Comparison of ENCODE assay signal across 29 mouse cellular contexts in genomic region chr6:51110596-51110995, GRCm38 (mm10).
"Had no signal": no experiment of that assay in that cellular context is flagged by ENCODE, and none has a peak within 500 bp of the region (broad histone marks: within the 10 kb centered on the region; RNA-seq: fewer than 3 reads in every experiment).

No protein-coding gene starts in this region.

- H3K27ac ChIP-seq: heart, embryonic 13.5 days; heart, embryonic 15.5 days; hindbrain, embryonic 10.5 days; hindbrain, embryonic 12.5 days; hindbrain, embryonic 13.5 days; hindbrain, embryonic 14.5 days; hindbrain, embryonic 15.5 days; hindbrain, postnatal 0 days; intestine, embryonic 15.5 days; kidney, embryonic 15.5 days; kidney, postnatal 0 days; layer of hippocampus, adult 2 months; left cerebral cortex, adult 2 months had no signal

- H3K4me3 ChIP-seq: heart, embryonic 12.5 days; heart, embryonic 13.5 days; heart, embryonic 15.5 days; hindbrain, embryonic 10.5 days; hindbrain, embryonic 12.5 days; hindbrain, embryonic 13.5 days; hindbrain, embryonic 15.5 days; intestine, embryonic 15.5 days; kidney, embryonic 15.5 days; layer of hippocampus, adult 2 months; left cerebral cortex, adult 2 months had no signal

- H3K27me3 ChIP-seq: heart, embryonic 12.5 days; heart, embryonic 13.5 days; heart, embryonic 15.5 days; hindbrain, embryonic 12.5 days; hindbrain, embryonic 13.5 days; hindbrain, embryonic 15.5 days; intestine, embryonic 15.5 days; kidney, embryonic 15.5 days had no signal

- H3K9ac ChIP-seq: heart, embryonic 12.5 days; heart, embryonic 13.5 days; heart, embryonic 15.5 days; hindbrain, embryonic 12.5 days; hindbrain, embryonic 13.5 days; hindbrain, embryonic 14.5 days; hindbrain, embryonic 15.5 days; intestine, embryonic 15.5 days; kidney, embryonic 15.5 days had no signal

- H3K4me1 ChIP-seq: hindbrain, embryonic 12.5 days; hindbrain, embryonic 13.5 days; hindbrain, embryonic 15.5 days; kidney, embryonic 15.5 days had no signal

- H3K36me3 ChIP-seq: heart, embryonic 12.5 days; heart, embryonic 13.5 days; heart, embryonic 15.5 days; hindbrain, embryonic 10.5 days; hindbrain, embryonic 12.5 days; hindbrain, embryonic 13.5 days; hindbrain, embryonic 15.5 days; intestine, embryonic 15.5 days; kidney, embryonic 15.5 days had no signal

- H3K9me3 ChIP-seq: heart, embryonic 12.5 days; heart, embryonic 13.5 days; heart, embryonic 15.5 days; hindbrain, embryonic 10.5 days; hindbrain, embryonic 15.5 days; intestine, embryonic 15.5 days; kidney, embryonic 15.5 days had no signal

- DNase-seq: heart, postnatal 10 days; heart, postnatal 14 days; heart, postnatal 36 days; kidney, adult 11 months; kidney, adult 18-20 months; kidney, adult 2 months; kidney, adult 8-10 months; kidney, adult 9 months; kidney, postnatal 10 days; kidney, postnatal 14 days; kidney, postnatal 25 days; kidney, postnatal 36 days; kidney, postnatal 4 days; layer of hippocampus, adult 9-11 months; layer of hippocampus, postnatal 36 days had no signal
